Mouse (Mus musculus) induced T-regulatory cell, adult 2 months (primary cell): Measurements from ENCODE around the gene Npas3.

Source experiments
- DNase-seq: peaks from one replicate; pipeline ENCODE4 v3.0.0-alpha.2; 2012; ENCODE audit warnings: low read depth

Gene Npas3

GRCm38 (mm10) chr12:53864436-53865136 is 616.1 kb downstream of the Npas3 start:
- no peak for DNase-seq

- DNase-seq, result no peak
Observed at GRCm38 (mm10) chr12:53865691-53866090, 617.2 kb downstream of the Npas3 start.

GRCm38 (mm10) chr12:53869981-53870380 is 621.5 kb downstream of the Npas3 start:
- no peak for DNase-seq

GRCm38 (mm10) chr12:53875226-53875625 is 626.7 kb downstream of the Npas3 start:
- no peak for DNase-seq

GRCm38 (mm10) chr12:53876693-53877092 is 628.2 kb downstream of the Npas3 start:
- DNase-seq, result no peak

GRCm38 (mm10) chr12:53881684-53882083 is 633.2 kb downstream of the Npas3 start:
- no peak for DNase-seq

- no peak for DNase-seq
Observed at GRCm38 (mm10) chr12:53882863-53883262, 634.4 kb downstream of the Npas3 start.

- no peak for DNase-seq
Observed at GRCm38 (mm10) chr12:53888624-53889023, 640.1 kb downstream of the Npas3 start.

GRCm38 (mm10) chr12:53895909-53896308 is 647.4 kb downstream of the Npas3 start:
- no peak for DNase-seq

- DNase-seq, result no peak
Observed at GRCm38 (mm10) chr12:53908761-53909160, 660.3 kb downstream of the Npas3 start.

GRCm38 (mm10) chr12:53910192-53910591 is 661.7 kb downstream of the Npas3 start:
- no peak for DNase-seq

GRCm38 (mm10) chr12:53922153-53922552 is 673.7 kb downstream of the Npas3 start:
- DNase-seq, result no peak

GRCm38 (mm10) chr12:53948826-53949225 is 700.3 kb downstream of the Npas3 start:
- no peak for DNase-seq

- no peak for DNase-seq
Observed at GRCm38 (mm10) chr12:53962004-53962403, 713.5 kb downstream of the Npas3 start.

- no peak for DNase-seq
Observed at GRCm38 (mm10) chr12:53963534-53963933, 715.1 kb downstream of the Npas3 start.

GRCm38 (mm10) chr12:53969378-53970174 is 721.1 kb downstream of the Npas3 start:
- DNase-seq, result no peak

- DNase-seq, result no peak
Observed at GRCm38 (mm10) chr12:53970721-53971120, 722.2 kb downstream of the Npas3 start.

- DNase-seq, result no peak
Observed at GRCm38 (mm10) chr12:53973414-53973813, 724.9 kb downstream of the Npas3 start.

GRCm38 (mm10) chr12:53981575-53982507 is 733.4 kb downstream of the Npas3 start:
- DNase-seq, result no peak

GRCm38 (mm10) chr12:53983946-53984345 is 735.5 kb downstream of the Npas3 start:
- no peak for DNase-seq

- no peak for DNase-seq
Observed at GRCm38 (mm10) chr12:53985851-53986842, 737.7 kb downstream of the Npas3 start.
